Mouse (Mus musculus) testis, postnatal 14 days (tissue): Measurements from ENCODE around the gene Asb4.
A peak's percentile ranks its signal among the peaks of the same experiment; 100 is the strongest.
"Not testable (repeated sequence)": the region's sequence is repeated elsewhere in the genome, so short reads cannot be mapped to it uniquely, and the experiment has no call there.

ENCODE experiments used
- DNase-seq: peaks from one replicate; pipeline ENCODE4 v3.0.0; 2021; ENCODE audit warnings: low spot score

Gene Asb4

DNA sequence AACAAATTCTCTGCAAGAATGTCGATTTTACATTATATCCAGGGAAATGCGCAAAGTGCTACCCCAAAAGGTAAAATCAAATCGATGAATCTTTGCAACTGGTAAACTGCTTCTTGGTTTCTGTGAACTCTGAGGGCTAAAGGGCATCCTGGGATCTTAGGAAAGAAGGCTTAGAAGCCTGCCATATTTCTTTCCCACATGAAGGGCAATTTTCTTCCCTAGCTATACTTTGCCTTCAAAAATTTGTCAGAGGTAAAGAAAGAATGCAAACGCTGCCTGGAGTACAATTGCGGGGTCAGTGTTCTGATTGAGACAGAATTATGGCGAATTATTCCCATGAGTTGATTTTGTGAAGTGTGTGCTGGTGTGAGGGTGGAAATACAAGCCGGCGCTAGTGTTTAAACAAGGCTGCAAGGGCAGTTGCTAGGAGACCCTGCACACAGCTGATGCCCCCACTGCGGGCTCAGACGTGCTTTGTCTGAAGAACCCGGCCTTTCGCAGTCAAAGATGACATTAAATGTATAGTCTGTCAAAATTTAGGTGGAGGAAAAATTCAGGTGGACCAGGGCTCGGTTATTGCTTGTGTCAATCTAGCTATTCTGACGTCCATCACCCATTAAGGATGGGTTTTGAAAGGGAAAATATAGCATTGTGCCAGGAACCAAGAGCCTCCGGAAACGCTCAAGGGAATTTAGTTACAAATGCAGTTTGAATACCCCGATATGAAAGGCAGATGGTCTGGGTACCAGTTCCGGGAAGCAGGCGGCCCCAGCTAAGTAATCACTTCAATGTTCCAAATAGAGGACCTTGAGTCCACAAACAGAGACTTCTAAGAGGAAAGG, at the start of gene Asb4:
Asb4 (plus strand) TSS at position 51 of the 842 bp plus-strand sequence.
- DNase-seq, result no peak

DNA sequence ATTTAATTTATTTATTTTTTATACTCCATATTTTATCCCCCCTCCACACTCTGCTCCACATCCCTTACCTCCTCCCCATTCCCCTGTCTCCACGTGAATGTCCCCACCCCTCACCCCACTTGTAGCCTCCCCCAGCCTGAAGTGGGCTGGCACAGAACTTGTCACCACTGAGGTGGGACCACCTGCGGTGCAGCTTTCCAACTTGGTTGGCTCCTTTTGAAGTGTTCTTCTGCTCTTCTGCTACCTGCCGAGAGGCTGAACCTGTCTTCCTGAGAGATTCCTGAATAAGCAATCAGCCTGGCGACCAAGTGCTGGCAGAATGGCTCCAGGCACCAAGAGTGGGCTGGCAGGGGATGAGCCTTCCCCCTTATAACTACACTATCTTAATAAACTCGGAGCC, 49.2 kb upstream of the Asb4 start:
- DNase-seq, result no peak

DNA sequence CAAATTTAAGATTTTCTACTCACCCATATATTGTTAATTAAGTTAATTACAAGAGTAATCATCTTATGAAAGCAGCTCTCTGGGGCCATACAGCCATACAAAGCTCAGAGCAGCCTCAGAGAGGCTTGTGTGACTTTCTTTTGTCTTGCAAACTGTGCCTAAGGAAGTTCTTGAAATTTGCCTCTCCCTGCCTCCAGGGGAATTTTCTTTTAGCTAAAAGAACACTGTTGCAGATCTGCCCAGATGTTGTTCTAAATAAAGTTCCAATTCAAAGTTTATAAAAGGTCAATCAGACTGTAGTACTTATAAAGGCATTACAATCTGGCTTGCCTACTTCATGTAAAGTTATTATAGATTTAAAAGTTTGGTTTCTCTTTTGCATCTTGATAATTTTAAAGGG, 47.2 kb upstream of the Asb4 start:
- not testable (repeated sequence) for DNase-seq

DNA sequence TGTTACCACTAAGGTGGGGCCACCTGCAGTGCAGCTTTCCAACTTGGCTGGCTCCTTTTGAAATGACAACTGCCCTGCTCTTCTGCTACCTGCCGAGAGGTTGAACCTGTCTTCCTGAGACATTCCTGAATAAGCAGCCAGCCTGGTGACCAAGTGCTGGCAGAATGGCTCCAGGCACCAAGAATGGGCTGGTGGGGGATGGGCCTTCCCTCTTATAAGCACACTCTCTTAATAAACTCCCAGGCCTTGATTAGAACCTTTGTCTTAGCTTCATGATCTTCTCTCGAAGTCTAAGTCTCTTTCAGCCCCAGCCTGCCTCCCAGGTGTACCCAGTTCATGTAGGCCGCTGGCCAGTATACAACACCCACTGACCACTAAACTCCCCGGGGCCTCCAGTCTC, 44.4 kb upstream of the Asb4 start:
- not testable (repeated sequence) for DNase-seq

DNA sequence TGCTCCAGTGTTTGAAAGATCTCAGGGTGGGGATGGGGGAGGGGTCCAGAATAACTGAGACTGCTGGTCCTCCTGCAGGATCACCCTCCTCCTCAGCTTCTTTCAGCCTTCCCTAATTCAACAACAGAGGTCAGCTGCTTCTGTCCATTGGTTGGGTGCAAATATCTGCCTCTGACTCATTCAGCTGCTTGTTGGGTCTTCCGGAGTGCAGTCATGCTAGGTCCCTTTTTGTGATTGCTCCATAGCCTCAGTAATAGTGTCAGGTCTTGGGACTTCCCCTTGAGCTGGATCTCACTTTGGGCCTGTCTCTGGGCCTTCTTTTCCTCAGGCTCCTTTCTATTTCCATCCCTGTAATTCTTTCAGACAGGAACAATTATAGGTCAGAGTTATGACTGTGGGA, 43.9 kb upstream of the Asb4 start:
- not testable (repeated sequence) for DNase-seq

DNA sequence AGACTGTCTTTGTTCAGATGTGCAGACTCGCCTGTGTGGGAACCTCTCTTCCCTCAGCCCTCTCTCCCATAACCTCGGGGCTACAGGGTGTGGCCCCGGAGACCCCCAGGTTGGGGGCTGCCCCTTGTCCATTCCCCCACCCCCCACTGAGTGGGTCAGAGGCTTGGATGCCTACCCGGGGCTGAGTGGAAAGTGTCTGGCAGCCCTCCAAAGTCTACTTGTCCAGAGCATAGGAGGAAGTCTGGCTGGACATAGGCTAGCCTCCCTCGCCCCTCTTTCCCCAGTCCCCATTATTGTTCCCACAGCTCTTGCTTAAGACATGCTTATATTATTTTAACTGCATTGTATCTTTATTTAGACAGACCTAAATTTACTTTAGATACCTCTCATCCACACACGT, 38.9 kb upstream of the Asb4 start:
- DNase-seq, result no peak

DNA sequence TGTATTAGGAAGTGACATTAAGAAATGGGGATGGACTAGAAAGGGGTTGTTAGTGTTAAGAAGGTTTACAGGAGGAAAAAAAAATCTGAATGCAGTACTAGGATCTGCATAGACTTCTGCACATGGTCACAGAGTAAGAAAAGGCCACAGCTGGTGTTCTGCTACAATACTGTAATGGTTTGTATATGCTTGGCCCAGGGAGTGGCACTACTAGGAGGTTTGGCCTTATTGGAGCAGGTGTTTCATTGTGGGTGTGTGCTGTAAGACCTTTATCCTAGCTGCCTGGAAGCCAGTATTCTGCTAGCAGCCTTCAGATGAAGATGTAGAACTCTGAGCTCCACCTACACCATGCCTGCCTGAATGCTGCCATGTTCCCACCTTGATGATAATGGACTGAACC, 25.3 kb upstream of the Asb4 start:
- no peak for DNase-seq

DNA sequence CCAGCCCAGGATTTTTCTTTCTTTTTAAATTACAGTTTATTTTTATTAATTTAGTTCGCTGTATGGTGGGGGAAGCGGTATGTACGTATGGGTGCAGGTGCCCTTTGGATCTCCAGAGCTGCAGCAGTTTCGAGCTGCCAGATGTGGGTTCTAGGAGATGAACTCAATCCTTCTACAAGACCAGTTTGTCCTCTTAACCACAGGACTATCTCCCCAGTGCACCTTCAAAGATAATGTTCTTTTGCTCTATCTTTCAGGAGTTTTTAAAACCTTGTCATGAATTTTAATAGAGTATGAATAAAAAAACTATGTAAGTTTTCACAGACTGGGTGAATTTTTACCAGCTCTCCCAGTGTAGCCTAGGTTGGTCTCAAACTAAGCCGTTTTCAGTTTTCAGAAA, 22.8 kb upstream of the Asb4 start:
- DNase-seq, result no peak

DNA sequence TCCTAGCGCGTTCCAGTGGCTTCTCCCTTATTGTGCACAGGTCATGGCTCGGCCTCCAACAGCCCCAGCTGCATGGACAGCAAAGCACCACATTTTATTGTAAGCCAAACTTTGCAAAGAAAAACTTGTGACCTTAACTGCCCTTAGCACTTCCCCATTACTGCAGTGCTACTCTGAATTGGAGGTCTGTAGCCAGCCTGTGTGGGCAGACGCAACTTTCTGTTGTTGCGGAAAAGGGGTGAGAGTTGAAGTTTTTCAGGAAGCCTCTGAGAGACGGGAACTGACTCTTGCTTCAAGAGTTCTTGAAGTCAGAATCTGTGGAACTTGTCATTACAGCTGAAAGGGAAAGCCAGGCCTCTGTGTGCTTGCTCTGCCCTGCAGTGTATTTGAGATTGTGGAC, 21.2 kb upstream of the Asb4 start:
- no peak for DNase-seq

DNA sequence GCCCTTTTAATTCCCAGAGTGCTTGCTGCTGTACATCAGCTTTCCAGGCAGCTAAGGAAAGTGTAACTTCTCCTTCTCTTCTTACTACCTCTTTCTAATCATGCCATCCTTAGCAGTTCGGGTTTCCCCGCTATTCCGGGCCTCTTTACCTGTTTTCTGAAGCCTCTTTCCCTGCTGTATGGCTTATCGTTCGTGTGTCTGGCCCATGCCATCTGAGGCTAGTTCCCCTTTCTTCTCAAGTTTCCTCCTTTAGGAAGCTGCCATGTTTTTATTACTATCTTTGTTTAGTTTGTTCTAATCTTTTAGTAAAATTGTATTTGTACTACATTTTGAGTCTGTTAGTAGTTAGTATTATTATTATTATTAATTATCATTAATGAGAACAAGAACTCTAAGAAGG, 17.3 kb upstream of the Asb4 start:
- DNase-seq, result no peak

DNA sequence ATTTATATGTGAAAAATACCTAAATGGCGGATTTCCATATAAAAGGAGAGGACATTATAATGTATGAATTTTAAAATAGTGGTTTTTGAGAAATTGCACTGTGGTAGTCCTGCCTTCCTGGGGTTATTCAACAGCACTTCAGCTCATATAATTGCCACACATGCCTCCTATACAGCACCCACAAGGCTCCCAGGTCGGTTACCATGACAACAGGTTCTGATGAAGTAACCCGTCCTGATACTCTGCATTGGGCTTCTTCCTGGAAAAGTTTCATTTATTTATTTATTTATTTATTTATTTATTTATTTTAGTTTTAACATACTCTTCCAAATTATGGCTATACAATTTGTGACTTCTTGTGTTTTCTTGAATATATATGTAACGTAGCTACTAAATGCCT, 6.3 kb upstream of the Asb4 start:
- no peak for DNase-seq

DNA sequence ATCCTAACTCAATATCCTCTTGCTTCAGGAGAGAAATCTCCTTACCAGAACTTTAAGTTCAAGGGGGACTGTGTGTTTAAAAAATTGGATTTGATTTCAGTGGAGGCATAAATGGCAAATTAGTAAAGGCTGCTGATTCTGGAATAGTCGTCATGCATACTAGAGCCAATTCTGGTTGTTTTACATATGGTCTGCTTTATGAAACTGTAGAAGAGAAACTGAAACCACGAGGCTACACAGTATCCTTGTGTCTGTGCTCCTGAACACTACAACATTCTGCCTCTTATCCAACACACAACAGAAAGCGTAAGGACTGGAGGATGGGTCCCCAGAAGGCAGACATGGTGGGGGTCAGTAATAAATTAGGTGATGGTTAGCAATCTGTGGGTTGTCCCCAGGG, 4.1 kb upstream of the Asb4 start:
- no peak for DNase-seq

DNA sequence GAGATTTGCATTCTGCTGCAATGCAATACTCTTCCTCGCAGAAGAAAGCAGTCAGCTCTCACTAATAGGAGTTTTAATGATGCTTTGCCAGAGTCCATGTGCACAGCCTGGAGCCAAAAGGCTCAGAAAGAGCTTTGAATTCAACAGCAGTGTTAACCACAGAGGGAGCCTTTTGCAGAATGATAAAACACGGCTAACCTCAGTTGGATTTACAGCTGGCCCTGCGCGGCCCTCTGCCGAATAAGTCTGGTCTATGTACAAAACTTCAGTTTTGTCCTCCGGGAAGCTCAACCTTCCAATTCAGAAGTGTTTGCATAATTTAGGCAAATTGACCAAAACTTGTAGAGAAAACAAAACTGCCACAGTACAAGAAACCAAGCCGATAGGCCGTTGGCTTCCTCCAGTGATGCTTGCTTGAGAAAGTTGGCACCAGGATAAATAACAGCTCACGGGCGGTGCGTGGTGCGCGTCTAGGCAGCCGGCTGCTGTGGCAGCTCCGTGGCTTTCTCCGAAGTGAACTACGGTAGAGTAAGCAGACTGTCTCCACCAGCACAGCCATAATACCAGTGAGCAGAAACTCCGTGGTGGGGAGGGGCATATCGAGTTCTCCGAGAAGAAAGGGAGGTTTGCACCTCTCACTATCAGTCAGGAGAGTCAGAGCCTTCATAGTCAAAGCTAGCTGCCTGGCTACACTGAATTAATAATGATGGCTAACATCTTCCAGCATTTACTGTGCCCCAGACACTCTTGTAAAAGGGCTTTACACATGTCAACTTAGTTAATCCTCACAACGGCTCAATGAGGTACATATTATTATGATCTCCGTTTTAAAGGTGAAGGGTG, 3.2 kb upstream of the Asb4 start:
- DNase-seq, result no peak

DNA sequence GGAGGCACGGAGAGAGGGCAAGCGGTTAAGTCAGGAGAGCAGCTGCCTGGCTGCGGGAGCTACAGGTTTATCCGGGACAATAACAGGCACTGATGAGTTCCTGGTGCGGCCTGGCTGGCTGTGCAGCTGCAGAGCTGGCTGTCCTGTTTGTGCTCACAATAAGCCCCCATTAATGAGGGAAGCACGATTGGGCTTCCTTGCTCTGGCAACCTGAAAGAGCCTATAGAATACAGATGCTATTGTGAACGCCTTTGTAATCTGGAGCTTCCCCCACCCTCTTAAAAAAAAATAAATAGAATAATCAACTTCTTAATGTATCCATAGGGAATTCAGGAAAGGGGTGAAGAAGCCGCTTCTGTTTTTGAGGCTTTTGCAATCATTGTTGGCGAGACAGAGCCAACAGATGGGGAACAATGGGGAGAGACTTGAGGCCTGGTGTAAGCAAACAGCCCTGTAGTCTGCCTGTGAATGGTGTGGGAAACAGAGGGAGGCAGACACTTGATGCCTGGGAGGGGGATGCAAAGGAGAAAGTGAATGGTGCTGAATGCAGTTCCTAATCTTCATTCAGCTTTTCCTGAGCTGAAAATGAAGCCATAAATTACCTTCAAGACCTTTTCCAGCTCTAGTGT, 2.4 kb upstream of the Asb4 start:
- no peak for DNase-seq

DNA sequence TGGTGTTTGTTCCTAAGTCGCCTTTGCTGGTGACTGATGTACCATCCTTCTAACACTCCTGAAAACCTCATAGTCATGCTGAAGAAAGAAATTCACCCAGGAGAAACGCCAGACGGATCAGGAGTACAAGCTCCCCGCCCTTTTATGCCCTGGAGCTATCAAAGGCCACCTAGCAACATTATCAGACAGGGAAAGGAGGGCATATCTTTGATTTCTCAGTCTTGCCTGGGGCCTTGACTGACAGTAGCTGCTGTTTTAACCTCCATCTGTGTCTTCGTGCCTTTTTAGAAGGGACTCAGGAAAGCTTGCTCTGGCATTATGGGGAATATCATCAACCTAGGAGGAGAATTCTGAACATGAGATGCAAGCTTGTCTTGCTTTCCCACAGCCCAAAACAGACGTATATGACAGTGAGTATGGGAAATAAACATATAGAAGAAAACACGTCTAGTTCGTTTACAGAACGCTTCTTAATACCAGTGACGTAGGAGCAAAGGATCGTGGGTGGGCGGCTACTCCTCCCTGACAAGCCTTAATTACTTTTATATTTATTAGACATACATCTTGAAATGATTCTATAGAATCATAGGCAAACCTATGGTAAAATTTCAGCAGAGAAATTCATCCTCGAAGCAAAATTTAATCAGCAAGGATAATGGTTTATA, 1.1 kb upstream of the Asb4 start:
- DNase-seq, result no peak

DNA sequence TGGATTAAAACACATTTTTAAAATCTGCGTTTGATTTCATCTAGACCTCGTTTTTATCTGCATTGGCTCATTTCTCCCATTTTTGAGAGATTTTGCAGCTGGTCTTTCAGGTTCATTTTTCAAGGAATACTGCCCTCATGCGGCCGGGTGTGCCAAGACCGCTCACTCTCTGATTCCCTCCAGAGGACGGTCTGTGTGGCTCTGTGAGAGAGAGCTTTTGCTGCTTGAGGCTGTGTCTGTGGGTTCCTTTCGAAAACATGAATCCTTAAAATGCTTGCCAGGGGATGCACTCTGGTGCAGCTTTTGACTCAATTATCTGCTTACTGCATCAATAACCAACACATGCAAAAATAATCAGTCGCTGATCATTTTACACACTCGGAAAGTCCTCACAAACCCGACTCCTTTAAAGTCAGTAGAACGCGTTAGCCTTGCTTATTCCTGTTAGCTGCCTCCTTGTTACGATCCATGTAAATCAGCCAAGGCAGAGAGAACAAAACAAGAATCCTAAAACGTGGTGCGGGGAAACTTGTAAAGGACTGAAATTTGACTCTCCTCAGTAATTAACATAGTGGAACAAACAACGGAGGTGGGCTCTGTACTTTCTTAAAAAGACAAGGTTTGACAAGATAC, 487 bp upstream of the Asb4 start:
- DNase-seq, result peak; percentile 48

DNA sequence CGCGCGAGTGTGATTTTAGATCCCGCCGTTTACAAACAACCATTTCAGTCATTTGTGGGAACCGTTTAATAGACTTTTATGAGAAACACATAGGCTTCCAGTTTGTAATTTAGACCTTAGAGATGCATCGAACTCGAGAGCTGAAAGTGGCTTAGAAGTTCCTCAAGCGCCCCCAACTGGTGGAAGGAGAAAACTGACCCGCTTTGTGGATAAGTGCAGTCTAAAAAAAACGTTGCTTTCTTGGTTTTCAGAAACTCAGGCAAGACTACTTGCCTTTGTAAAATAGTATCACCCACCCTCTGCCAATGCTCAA, 948 bp downstream of the Asb4 start:
- DNase-seq, result peak; percentile 46

DNA sequence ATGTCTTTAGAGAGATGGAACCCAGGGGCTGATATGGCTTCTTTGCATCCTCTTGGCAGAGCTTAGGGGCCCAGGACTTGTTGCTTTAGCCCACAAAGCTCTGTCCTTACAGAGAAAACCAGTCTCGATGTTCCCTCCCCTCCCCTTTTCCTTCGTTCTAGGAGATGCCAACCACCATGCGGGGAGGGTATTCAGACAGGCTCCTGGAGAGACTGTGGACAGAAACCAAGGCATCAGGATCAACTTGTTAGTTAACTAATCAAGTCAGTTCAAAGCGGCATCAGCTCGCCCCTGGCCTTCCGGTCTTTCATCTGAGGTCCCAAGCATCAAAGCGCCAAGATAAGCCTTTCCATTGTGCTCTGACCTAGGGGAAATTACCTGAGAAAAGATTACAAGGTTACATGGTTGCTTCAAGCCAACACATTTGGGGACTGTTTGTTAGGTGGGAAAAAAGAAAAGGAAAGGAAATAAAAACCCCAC, 2.0 kb downstream of the Asb4 start:
- DNase-seq, result no peak

DNA sequence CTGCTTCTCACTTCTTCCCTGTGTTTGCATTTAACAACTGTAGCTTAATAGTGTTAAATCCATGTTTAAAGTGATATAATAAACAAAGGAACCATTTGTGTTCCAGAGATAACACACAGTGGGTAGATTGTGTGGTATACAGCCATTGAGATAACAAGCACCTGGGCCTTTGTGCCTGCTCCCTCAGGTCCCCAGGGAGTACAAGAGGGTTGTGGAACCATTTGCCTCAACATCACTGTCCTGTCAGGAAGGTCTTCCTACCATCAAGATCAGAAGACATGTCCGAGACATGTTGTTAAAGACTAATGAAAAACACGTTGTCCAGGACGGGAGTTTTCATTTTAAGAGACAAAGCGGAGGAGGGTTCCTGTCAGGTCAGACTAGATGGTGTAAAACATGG, 3.3 kb downstream of the Asb4 start:
- DNase-seq, result no peak

DNA sequence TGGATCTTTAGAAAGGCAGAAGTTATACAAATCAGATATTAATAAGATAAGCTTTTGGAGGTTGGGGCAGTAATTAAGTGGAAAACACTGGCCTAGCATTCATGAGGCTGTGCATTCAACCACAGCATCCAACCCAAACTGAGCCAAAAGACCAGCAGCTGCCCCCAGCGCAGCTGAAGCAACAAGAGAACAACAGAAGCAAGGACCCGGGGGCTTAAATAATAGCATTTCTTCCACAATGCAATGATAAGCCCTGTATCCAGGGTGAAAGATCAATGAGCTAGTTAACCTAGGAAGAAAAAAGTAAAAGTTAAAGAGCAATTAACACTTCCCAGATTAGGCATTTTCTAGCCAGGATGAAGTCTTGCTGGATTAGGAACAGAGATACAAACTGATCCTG, 4.2 kb downstream of the Asb4 start:
- no peak for DNase-seq

DNA sequence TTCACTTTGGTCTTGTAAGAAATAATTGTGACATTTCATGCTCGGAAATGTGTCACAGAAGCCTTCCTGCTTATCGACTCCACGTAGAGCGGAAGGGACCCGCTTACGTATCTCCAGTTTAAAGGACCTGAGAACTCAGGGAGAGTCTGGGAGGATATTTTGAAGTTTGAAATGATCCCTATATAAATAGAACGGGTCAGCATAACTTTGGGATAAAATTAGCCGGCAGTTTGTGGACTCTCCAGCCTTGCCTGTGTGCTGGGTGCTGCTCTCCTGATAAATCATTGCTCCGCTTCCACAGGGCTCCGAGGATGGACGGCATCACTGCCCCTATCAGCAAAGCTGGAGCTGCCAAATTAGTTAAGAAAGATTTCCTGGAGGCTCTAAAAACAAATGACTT, 7.1 kb downstream of the Asb4 start:
- DNase-seq, result no peak

DNA sequence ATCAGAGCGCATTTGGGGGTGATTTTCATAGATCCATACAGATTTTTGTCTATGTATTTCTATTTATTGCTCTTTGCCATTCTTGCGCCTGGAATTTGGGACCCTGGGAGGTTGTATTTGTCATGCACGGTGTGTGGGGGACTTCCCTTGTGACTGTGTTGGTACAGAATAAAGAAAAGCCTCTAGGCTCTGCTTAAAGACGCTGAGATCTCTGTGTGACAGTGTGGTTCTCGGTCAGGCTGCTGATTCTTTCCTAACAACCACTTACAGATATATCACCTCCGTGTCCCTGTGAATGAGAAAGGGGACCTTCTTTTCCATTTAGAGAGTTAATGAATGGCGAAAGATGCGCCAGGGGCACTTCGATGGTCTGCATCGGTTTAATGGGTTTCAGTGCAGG, 7.8 kb downstream of the Asb4 start:
- no peak for DNase-seq
